Mouse (Mus musculus): Measurements from ENCODE around the gene Grin2d. TPM values are rescaled to one million over a fixed set of nuclear protein-coding genes. Genes with fewer than 3 reads are reported as not detected.

Gene Grin2d
- total RNA-seq, 2 experiments from 2014 or later, result 0.38 to 0.44 TPM

- no peak for DNase-seq
- intact Hi-C loops (cut with DNase I), result loop anchor here (2.0 to 10.0 kb wide), 2 partner anchors 34 to 1060 kb away; partner anchors contain the start of gene Grwd1
Measured at GRCm38 (mm10) chr7:45864435-45864834, 13.7 kb downstream of the Grin2d start.

DNA sequence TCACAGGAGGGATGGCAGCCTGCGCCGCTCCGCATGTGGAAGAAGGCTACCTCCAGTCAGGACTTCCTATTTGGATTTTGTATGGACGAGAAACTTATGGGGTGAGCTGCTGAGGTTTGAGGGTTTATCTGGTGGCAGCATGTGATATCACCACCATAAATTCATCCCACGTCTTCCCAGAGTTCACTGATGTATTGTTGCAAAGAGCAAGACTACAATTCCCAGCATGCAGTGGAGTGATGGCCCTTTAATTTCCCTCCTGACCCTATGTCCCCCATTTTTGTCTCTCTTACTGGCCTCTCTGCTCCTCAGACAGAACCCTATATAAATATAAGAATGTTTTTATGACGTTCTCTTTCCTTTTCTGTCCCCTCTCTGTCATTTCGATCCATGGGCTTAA, 15.4 kb downstream of the Grin2d start:
- DNase-seq, result no peak
- intact Hi-C loops (cut with DNase I), result loop anchor here (10.0 kb wide), 1 partner anchor 1062 kb away; no protein-coding TSS in a partner anchor

DNA sequence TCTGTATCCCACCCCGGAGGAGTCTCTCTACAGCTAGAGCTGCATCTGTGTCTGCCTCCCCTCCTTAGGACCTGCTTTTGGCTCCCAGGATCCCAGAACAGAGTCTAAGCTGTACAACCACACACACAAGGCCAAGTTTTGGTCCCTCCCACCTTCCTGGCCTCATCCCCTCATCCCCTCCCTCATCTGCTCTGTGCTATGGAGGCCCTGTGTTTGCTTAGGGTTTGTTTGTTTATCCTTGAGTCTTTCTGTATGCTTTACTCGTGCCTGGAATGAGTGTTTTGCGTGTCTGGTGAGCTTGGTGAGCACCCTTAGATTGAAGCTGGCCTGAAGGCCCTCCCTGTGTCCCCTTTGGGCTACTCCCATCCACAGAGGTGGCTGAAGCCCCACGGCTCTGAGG, 19.2 kb downstream of the Grin2d start:
- DNase-seq, result no peak
- intact Hi-C loops (cut with DNase I), result no loop called here

GRCm38 (mm10) chr7:45856950-45857901, 21.0 kb downstream of the Grin2d start:
- no peak for DNase-seq
- intact Hi-C loops (cut with DNase I), result no loop called here

- intact Hi-C loops (cut with DNase I), result no loop called here
- no peak for DNase-seq
Measured at GRCm38 (mm10) chr7:45853089-45853488, 25.1 kb downstream of the Grin2d start.

DNA sequence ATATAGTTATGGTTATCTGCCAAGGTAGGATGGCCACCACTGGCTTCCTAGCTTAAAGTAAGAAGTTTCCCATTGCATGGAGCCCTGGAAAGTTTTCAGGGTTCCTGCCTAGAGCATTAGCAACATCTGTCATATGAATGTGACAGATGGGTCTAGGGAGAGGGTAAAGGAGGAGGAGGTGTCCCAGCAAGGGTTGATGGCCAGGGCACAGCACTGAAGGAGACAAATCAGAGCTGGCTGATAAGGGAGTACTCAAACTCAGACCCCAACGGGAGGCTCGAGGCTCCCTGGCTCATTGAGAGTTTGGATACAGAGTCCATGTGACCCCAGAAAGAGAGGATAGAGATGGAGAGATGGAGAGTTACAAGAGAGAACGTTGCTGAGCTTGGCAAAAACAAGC, 27.5 kb downstream of the Grin2d start:
- no peak for DNase-seq
- intact Hi-C loops (cut with DNase I), result no loop called here

- intact Hi-C loops (cut with DNase I), result no loop called here
- no peak for DNase-seq
Measured at GRCm38 (mm10) chr7:45848447-45849027, 29.6 kb downstream of the Grin2d start.

DNA sequence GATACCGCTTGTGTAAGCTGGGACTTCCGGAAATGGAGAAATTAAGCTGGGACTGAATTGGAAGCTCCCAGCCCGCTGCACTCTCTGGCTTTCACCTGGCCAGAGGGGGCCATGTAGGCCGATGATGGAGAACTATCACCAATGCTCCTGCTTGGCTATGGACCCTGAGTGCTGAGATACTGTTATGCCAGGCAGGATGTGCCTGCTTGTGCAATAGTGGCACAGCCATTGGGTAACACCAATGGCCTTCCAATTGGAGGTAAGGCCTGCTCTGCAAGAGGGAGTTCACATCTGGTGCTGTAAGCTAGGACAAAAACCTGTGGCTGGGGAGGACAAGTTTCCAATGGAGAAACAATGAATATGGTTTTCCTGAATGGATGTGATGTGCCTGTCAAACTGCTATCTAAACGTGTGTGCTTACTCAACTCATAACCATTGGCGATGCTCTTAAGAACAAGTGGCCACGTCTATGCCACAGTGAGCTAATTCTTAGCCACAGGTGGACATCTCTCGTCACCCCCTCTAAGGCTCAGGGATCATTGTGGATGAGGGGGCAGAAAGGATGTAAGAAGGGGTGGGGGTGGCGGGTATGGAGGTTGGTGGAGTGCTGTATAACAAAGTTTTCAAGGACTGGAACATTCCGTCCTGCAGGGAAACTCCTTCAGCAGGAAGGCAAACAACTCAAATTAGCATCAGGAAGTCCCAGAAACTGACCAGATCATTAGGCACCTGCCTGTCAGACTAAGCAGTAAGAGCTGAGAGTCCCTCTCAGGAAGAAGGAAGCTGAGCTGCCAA, 35.0 kb downstream of the Grin2d start:
- intact Hi-C loops (cut with DNase I), result no loop called here
- DNase-seq, result no peak

GRCm38 (mm10) chr7:45833924-45834323, 44.3 kb downstream of the Grin2d start:
- intact Hi-C loops (cut with DNase I), result no loop called here
- DNase-seq, result no peak

DNA sequence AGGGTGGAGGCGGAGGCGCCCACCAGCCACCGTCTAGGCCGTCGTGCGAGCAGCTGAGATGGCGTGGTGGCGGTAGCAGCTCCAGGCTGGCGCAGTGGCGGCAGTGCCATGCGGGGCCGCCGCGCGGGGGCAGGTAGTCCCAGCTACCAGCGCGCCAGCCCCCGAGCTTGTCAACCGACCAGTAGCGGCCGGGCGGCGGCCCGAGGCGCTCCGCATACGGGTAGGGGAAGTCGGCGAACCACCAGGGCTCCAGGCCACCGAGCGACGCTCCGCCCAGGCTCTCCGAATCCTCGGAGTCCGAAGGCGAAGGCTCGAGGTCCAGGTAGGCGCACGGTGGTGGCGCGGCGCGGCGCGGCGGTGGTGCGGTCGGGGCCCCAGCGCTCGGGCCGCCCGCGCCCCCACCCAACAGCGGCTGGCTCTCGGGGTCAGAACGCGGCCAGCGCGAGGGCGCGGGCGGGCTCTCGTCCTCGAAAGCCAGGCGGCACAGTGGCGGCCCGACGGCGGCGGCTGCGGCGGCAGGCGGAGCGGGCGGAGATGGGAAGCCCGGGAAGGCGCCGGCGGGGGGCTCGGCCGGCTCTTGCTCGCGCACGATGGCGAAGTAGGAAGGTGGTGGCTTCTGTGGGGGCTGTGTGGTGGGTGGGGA, 44.9 kb downstream of the Grin2d start:
- intact Hi-C loops (cut with DNase I), result no loop called here

GRCm38 (mm10) chr7:45832428-45832827, 45.8 kb downstream of the Grin2d start:
- intact Hi-C loops (cut with DNase I), result no loop called here
- no peak for DNase-seq

More for the DNA sequence above, 44.9 kb downstream of the Grin2d start:
- no peak for DNase-seq

- no peak for DNase-seq
- intact Hi-C loops (cut with DNase I), result loop anchor here (2.0 kb wide), 1 partner anchor 34 kb away; no protein-coding TSS in a partner anchor
Measured at GRCm38 (mm10) chr7:45831128-45831525, 47.1 kb downstream of the Grin2d start.

DNA sequence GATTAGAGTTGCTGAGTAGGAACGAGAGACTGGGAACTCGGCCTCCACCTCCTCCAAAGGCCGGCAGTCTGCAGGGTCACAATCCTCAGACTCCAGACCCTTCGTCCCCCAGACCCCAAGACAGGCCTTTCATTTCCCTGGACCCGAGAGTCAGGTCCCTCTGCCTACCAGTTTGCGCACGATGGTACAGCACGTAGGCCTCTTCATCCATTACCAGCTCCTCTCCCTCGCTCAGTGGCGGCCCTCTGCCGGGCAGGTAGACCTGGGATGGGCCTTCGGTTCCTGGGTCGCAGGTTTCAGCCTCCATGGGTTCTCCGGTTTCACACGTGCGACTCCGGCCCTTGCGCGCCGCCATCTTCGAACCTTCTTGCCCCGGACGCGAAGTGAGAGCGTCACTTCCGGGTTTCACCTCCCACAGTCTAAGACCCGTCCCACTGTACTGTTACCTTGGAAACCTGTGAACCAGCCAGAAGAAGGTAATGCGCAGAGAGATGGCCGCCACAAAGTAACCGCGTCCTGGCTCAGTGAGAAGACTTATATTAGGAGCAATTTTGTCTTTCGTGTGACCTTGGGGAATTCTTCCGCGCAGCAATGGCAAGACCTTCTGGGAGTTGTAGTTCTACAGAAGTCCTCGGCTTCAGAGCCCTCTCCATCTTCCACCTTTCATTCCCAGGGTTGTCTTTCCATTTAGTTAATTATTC, 47.6 kb downstream of the Grin2d start, which contains the start of gene Grwd1:
Gene Grwd1, minus strand, starts transcription at position 518 of the 701 bp plus-strand sequence.
- intact Hi-C loops (cut with DNase I), result loop anchor here (2.0 kb wide), 1 partner anchor 34 kb away; no protein-coding TSS in a partner anchor
- peak; percentile 82 to 87 for DNase-seq

DNA sequence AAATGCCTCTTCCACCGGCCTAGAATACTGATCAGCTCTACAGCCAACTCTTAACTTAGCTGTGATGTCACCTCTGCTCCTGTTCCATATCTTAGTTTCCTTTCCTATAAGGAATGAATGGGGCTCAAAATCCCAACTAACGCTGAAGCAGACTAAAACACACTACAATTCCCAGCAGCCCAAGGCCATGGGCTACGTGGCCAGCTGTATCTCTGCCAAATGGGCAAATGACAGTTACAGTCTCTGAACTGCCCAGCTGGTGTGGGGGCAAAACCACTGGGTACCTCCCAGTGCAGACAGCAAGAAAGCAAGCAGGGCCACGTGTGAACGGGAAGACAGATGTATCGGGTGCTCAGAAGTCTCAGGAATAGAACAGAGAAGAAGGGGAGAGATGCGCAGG, 51.5 kb downstream of the Grin2d start:
- DNase-seq, result no peak

DNA sequence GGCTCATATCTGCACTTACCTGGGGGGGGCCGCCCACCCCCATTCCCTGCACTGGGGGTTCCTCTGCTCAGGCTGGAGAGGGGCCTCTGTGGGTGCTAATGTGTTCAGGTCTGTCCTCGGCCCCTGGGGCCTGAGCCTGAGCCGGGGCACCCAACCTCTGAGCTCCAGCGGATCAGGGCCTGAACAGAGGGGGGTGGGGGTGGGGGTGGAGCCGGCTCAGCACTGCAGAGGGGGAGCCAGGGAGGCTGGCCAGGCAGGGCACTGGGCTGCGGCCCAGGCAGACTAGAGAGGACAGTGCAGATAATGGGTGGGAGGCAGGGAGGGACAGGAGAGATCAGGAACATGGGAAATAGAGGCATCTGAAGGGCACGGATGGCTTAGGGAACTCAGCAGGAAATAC, 53.6 kb downstream of the Grin2d start, which contains the start of gene Kcnj14:
Gene Kcnj14, minus strand, starts transcription at position 185 of the 400 bp plus-strand sequence.
- no peak for DNase-seq
- intact Hi-C loops (cut with DNase I), result no loop called here

More for the DNA sequence above, 51.5 kb downstream of the Grin2d start:
- intact Hi-C loops (cut with DNase I), result no loop called here

- no peak for DNase-seq
- intact Hi-C loops (cut with DNase I), result no loop called here
Measured at GRCm38 (mm10) chr7:45820913-45821312, 57.3 kb downstream of the Grin2d start.

DNA sequence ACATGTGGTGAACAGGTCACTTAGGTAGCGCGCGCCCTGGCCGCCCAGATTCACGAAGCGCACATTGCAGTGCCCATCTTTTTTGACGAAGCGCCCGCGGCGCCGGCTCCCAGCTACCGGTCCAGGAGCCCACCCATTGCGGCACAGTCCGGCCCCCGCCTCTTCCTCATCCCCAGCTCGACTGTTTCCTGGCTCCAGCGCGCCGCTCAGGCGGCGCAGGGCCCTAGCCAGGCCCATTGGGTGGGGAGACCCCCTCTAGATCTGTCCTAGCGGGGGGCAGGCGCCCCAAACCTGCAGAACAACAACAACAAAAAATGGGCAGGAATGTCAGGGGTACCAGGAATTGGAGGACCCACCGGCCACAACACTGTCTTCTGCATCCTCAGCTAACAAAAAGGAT, 58.3 kb downstream of the Grin2d start:
- no peak for DNase-seq

GRCm38 (mm10) chr7:45815984-45816351, 62.2 kb downstream of the Grin2d start:
- DNase-seq, result no peak
- intact Hi-C loops (cut with DNase I), result loop anchor here (2.0 kb wide), 1 partner anchor 13 kb away; no protein-coding TSS in a partner anchor

More for the DNA sequence above, 58.3 kb downstream of the Grin2d start:
- intact Hi-C loops (cut with DNase I), result no loop called here

GRCm38 (mm10) chr7:45815323-45815983, 62.7 kb downstream of the Grin2d start:
- no peak for DNase-seq
- intact Hi-C loops (cut with DNase I), result loop anchor here (2.0 kb wide), 1 partner anchor 13 kb away; no protein-coding TSS in a partner anchor

All from heart, postnatal 36 days (tissue).